Mouse (Mus musculus): Measurements from ENCODE around the gene Plvap. TPM values are rescaled to one million over a fixed set of nuclear protein-coding genes. Genes with fewer than 3 reads are reported as not detected.

Gene Plvap
- polyA plus RNA-seq, 1 experiment from 2014 or later: 265 TPM

DNA sequence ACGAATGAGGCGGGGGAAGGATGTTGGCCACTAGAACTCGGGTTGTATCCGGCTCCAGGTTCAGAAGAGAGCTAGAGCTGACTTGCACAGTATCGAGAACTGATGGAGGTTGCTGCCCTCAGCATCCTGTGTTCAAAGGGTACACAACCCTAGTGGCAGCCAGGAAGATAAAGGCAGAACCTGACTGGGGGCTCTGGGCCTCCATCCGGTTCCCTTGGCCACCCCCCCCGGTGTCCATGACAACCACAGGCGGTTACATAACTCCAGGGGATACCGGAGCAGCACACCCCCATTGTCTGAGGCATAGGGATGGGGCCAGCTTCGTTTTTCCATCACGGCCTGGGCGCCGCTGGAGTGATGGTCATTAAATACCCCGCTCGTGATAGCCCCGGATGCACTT is 48.8 kb downstream of the Plvap start:
- H3K36me3 ChIP-seq (ENCODE audit: insufficient read depth, low read length): no peaks in the 10 kb centered on the region
- peak overlapping the region; percentile 98 for H3K4me2 ChIP-seq (replicated peaks; ENCODE audit: low read depth, low read length)
- TF ChIP-seq EP300 (IDR thresholded peaks at IDR 0.05) (no peak), CTCF (IDR thresholded peaks at IDR 0.05) (no peak)
- H3K27me3 ChIP-seq (replicated peaks; ENCODE audit: insufficient read depth, low read length): no peaks in the 10 kb centered on the region
- DNase-seq (ENCODE audit: low spot score) (peak; percentile 56), ATAC-seq (no peak)
- 3% methylated on average over 16 of the region's 16 CpGs for WGBS
- H3K4me1 ChIP-seq (ENCODE audit: insufficient read depth, low read depth, low read length): peaks cover 22% of the 10 kb centered on the region; the same call in 1 of the 2 replicates
- peak overlapping the region; percentile 56; the same call in 1 of the 2 replicates for H3K9ac ChIP-seq (replicated peaks; ENCODE audit: low read depth)
- no peaks in the 10 kb centered on the region for H3K9me3 ChIP-seq (ENCODE audit: low read length)
- H3K4me3 ChIP-seq (ENCODE audit: low read depth, low read length): peak overlapping the region; percentile 67
- H3K27ac ChIP-seq (ENCODE audit: low read length): no peak overlapping the region

DNA sequence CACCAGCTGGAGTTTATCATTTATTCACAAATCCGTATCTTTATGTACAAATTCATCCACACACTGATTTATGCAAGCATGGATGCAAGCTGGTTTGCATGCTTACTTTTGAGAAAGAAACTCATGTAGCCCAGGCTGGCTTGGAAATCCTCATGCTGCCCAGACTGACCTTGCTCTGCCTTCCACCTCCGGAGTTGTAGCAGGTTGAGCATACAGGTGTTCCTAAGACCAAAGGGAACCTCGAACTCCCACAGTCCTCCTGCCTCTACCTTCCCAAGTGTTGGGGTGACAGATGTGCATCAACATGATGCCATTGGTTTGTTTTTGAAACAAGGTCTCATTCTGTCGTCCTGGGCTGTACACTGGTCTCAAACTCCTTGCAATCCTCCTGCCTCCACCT is 49.4 kb downstream of the Plvap start:
- Histone ChIP-seq H3K4me3 (ENCODE audit: low read depth, low read length) (no peak overlapping the region), H3K4me1 (ENCODE audit: insufficient read depth, low read depth, low read length) (peaks cover 22% of the 10 kb centered on the region; the same call in 1 of the 2 replicates), H3K36me3 (ENCODE audit: insufficient read depth, low read length) (no peaks in the 10 kb centered on the region), H3K27ac (ENCODE audit: low read length) (no peak overlapping the region), H3K4me2 (replicated peaks; ENCODE audit: low read depth, low read length) (no peak overlapping the region), H3K9me3 (ENCODE audit: low read length) (no peaks in the 10 kb centered on the region), H3K9ac (replicated peaks; ENCODE audit: low read depth) (no peak overlapping the region), H3K27me3 (replicated peaks; ENCODE audit: insufficient read depth, low read length) (no peaks in the 10 kb centered on the region)
- TF ChIP-seq CTCF (IDR thresholded peaks at IDR 0.05): no peak
- TF ChIP-seq EP300 (IDR thresholded peaks at IDR 0.05): no peak
- WGBS: 67% methylated on average over 4 of the region's 4 CpGs
- no peak for ATAC-seq
- DNase-seq (ENCODE audit: low spot score): no peak

DNA sequence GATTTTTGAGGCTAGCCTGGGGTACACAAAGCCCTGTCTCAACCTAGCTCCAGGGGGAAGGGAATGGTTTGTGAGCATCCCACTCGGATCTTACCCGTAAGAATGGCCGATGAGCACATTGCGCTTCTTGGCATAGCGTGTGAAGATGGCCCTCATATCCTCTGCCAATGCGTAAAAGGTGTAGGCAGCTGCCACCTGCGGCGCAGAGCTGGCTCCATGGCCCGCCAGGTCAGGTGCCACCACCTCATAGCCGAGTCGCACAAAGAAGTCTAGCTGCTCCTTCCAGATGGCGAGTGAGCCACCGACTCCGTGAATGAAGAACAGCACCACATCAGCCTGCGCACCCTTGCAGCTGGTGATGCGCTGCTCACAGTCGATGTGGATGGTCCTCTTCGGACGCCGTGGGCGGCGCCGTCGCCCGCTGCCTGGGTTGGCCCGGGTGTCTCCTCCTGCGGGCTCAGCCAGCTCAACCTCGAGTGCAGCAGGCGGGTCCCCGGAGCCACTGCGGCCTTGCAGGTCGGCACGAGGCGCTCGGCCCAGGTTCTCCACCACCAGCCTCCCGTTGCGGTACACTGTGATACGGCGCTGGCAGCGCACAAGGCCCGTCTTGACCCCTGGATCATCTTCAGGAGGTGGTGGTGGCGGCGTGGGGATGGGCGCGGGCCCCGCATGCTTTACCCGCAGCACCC is 50.3 kb downstream of the Plvap start:
- WGBS: 87% methylated on average over 45 of the region's 47 CpGs
- Histone ChIP-seq H3K36me3 (ENCODE audit: insufficient read depth, low read length) (no peaks in the 10 kb centered on the region), H3K9me3 (ENCODE audit: low read length) (no peaks in the 10 kb centered on the region), H3K4me3 (ENCODE audit: low read depth, low read length) (no peak overlapping the region), H3K9ac (replicated peaks; ENCODE audit: low read depth) (no peak overlapping the region), H3K27ac (ENCODE audit: low read length) (no peak overlapping the region), H3K4me2 (replicated peaks; ENCODE audit: low read depth, low read length) (no peak overlapping the region), H3K27me3 (replicated peaks; ENCODE audit: insufficient read depth, low read length) (no peaks in the 10 kb centered on the region), H3K4me1 (ENCODE audit: insufficient read depth, low read depth, low read length) (peaks cover 22% of the 10 kb centered on the region; the same call in 1 of the 2 replicates)
- ATAC-seq: no peak
- TF ChIP-seq CTCF (IDR thresholded peaks at IDR 0.05): no peak
- TF ChIP-seq EP300 (IDR thresholded peaks at IDR 0.05): no peak
- no peak for DNase-seq (ENCODE audit: low spot score)

DNA sequence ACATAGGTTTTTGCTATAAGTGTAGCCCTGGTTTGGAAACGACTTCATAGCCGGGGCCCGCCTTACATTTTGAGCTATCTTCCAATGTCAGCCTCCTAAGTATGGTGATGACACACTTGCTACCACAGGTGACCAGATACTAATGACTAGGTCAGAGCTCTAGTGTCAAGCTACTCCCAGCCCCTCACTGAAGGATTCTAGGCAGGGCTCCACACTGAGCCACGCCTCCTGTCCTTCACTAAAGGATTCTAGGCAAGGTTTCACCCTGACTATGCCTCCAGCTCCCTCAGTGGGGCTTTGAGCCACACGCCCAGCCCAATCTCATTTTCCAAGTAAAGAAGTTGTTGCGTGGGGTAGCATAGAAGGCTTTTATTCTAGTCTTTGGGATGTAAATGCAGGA is 50.8 kb downstream of the Plvap start:
- TF ChIP-seq CTCF (IDR thresholded peaks at IDR 0.05) (no peak), EP300 (IDR thresholded peaks at IDR 0.05) (no peak)
- Histone ChIP-seq H3K4me1 (ENCODE audit: insufficient read depth, low read depth, low read length) (peaks cover 20% of the 10 kb centered on the region; the same call in 1 of the 2 replicates), H3K4me3 (ENCODE audit: low read depth, low read length) (no peak overlapping the region), H3K27me3 (replicated peaks; ENCODE audit: insufficient read depth, low read length) (no peaks in the 10 kb centered on the region), H3K36me3 (ENCODE audit: insufficient read depth, low read length) (no peaks in the 10 kb centered on the region), H3K4me2 (replicated peaks; ENCODE audit: low read depth, low read length) (no peak overlapping the region), H3K9ac (replicated peaks; ENCODE audit: low read depth) (no peak overlapping the region), H3K27ac (ENCODE audit: low read length) (no peak overlapping the region), H3K9me3 (ENCODE audit: low read length) (no peaks in the 10 kb centered on the region)
- DNase-seq (ENCODE audit: low spot score) (no peak), ATAC-seq (no peak)
- WGBS: 92% methylated on average over 6 of the region's 6 CpGs

DNA sequence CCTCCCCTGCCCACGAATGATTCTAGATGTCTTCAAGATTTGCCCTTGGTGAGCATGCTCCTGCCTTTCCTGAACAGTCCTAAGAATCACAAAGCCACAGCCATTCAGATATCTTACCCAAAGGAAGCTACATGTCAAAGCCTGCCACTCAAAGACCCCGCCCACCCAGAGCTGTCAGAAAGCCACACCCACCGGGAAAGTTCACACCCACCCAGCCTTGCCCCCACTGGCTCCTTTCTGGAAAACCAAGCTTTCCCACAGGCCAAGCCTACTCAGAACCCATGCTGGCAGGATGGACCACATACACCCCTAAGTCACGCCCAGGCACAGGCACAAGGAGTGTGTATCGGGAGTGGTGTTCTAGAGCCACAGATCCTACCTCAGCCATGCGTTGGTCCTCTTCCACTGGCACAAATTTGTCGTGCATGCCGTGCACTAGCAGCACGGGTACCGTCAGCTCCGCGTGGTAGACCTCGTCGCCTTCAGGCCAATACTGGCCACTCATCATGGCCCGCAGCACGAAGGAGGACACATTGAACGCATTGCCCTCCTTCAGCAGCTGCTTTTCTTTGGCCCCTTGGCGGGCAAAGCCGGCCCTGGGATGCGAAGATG is 53.8 kb downstream of the Plvap start:
- ATAC-seq (no peak), DNase-seq (ENCODE audit: low spot score) (no peak)
- Histone ChIP-seq H3K36me3 (ENCODE audit: insufficient read depth, low read length) (no peaks in the 10 kb centered on the region), H3K4me2 (replicated peaks; ENCODE audit: low read depth, low read length) (no peak overlapping the region), H3K4me3 (ENCODE audit: low read depth, low read length) (no peak overlapping the region), H3K27ac (ENCODE audit: low read length) (no peak overlapping the region), H3K9ac (replicated peaks; ENCODE audit: low read depth) (no peak overlapping the region), H3K9me3 (ENCODE audit: low read length) (no peaks in the 10 kb centered on the region), H3K4me1 (ENCODE audit: insufficient read depth, low read depth, low read length) (peaks cover under 1% of the 10 kb centered on the region; the same call in 1 of the 2 replicates), H3K27me3 (replicated peaks; ENCODE audit: insufficient read depth, low read length) (no peaks in the 10 kb centered on the region)
- WGBS: 84% methylated on average over 20 of the region's 20 CpGs
- TF ChIP-seq CTCF (IDR thresholded peaks at IDR 0.05) (no peak), EP300 (IDR thresholded peaks at IDR 0.05) (no peak)

DNA sequence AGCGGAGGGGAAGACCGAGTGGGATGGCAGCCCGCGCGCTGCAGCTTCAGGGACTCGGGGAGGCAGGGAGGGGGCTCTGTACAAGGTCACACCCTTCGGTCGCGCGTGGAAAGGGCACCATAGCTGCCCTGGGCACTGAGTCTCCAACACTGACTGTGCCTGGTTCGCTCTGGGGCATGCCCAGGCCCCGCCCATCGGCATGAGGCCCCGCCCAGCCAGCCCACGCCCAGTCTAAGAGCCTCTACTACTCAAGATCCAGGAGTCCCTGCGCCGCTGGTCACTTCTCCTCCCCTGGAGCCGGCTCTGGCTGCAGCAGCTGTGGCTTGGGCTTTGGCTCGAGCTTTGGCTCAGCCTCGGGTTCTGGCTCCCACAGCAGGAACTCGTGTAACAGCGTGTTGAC is 54.6 kb downstream of the Plvap start:
- Histone ChIP-seq H3K4me3 (ENCODE audit: low read depth, low read length) (no peak overlapping the region), H3K9ac (replicated peaks; ENCODE audit: low read depth) (no peak overlapping the region), H3K36me3 (ENCODE audit: insufficient read depth, low read length) (no peaks in the 10 kb centered on the region), H3K27ac (ENCODE audit: low read length) (no peak overlapping the region), H3K27me3 (replicated peaks; ENCODE audit: insufficient read depth, low read length) (no peaks in the 10 kb centered on the region), H3K4me1 (ENCODE audit: insufficient read depth, low read depth, low read length) (no peaks in the 10 kb centered on the region), H3K4me2 (replicated peaks; ENCODE audit: low read depth, low read length) (no peak overlapping the region), H3K9me3 (ENCODE audit: low read length) (no peaks in the 10 kb centered on the region)
- DNase-seq (ENCODE audit: low spot score): no peak
- 40% methylated on average over 22 of the region's 22 CpGs for WGBS
- TF ChIP-seq CTCF (IDR thresholded peaks at IDR 0.05): no peak
- TF ChIP-seq EP300 (IDR thresholded peaks at IDR 0.05): no peak
- ATAC-seq: peak; percentile 59

Data from lung, postnatal 0 days (tissue).